Mouse (Mus musculus): ENCODE measurements at regions not wholly inside any gene's neighbourhood (a gene's known extent, or its start where the extent isn't known, plus 50 kb on each side); places are given as distances from the start of the nearest gene placed in this dataset.

- TF ChIP-seq CTCF (IDR thresholded peaks at IDR 0.05; ENCODE audit: low read depth), result no peak
- no peak for TF ChIP-seq EP300 (IDR thresholded peaks at IDR 0.05; ENCODE audit: low read depth)
Observed at GRCm38 (mm10) chr2:147816951-147817350, 229.8 kb downstream of the Foxa2 start.

Measured in liver, embryonic 14.5 days (tissue).